Mouse (Mus musculus) forebrain, postnatal 0 days (tissue): Measurements from ENCODE around the gene Dennd5a. TPM values are rescaled to one million over a fixed set of nuclear protein-coding genes. Genes with fewer than 3 reads are reported as not detected.
"Not testable (repeated sequence)": the region's sequence is repeated elsewhere in the genome, so short reads cannot be mapped to it uniquely, and the experiment has no call there.

ENCODE experiments used
- ATAC-seq: fragments of 200-750 bp; cut with Nextera tagmentation; 2 replicates; pipeline ENCODE4 v1.8.0; 2017; ENCODE audit warnings: mild to moderate bottlenecking, moderate library complexity
- DNase-seq: peaks from one replicate; pipeline ENCODE4 v3.0.0-alpha.2; 2015
- H3K27ac ChIP-seq: fragments of 300-500 bp; sonication (generic); 2 replicates; pipeline ENCODE4 v1.5.1; 2014; ENCODE audit warnings: low read depth, mild to moderate bottlenecking, antibody characterized with exemption, low read length, moderate library complexity, mixed read lengths
- H3K27me3 ChIP-seq: fragments of 300-500 bp; sonication (generic); 2 replicates; pipeline ENCODE4 v1.6.1; 2014; ENCODE audit warnings: mild to moderate bottlenecking, low read length, mixed read lengths; ENCODE audit not compliant: insufficient read depth
- H3K36me3 ChIP-seq: fragments of 300-500 bp; sonication (generic); 2 replicates; pipeline ENCODE4 v1.6.1; 2014; ENCODE audit warnings: mild to moderate bottlenecking, moderate library complexity; ENCODE audit not compliant: insufficient read depth
- H3K4me1 ChIP-seq: fragments of 300-500 bp; sonication (generic); 2 replicates; pipeline ENCODE4 v1.6.1; 2014; ENCODE audit warnings: antibody characterized with exemption; ENCODE audit not compliant: insufficient read depth
- H3K4me2 ChIP-seq: fragments of 300-500 bp; sonication (generic); 2 replicates; pipeline ENCODE4 v1.6.1; 2014; ENCODE audit warnings: low read depth, mild to moderate bottlenecking, moderate library complexity
- H3K4me3 ChIP-seq: fragments of 300-500 bp; sonication (generic); 2 replicates; pipeline ENCODE4 v1.5.1; 2014; ENCODE audit warnings: low read depth, low read length, mixed read lengths
- H3K9ac ChIP-seq: fragments of 300-500 bp; sonication (generic); 2 replicates; pipeline ENCODE4 v1.6.1; 2014; ENCODE audit warnings: mild to moderate bottlenecking
- H3K9me3 ChIP-seq: fragments of 300-500 bp; sonication (generic); 2 replicates; pipeline ENCODE4 v1.6.1; 2016; ENCODE audit warnings: low read length
- CTCF ChIP-seq: sonication (generic); IDR thresholded peaks from 2 replicates; pipeline ENCODE4 v1.5.1; 2016; ENCODE audit warnings: antibody characterized with exemption, control low read depth, low read depth
- WGBS: fragments of 180-500 bp; shearing (Covaris S2); extraction: QIAGEN DNeasy Blood & Tissue Kit; methylation state at CpG from one replicate; pipeline ENCODE4 v1.1.7; 2014; 5-methylcytosine and 5-hydroxymethylcytosine counted together
- polyA plus RNA-seq: library from polyadenylated mRNA; unstranded; fragments of >200 nt; fragmentation: Nextera tagmentation; extraction: Ambion mirVana; gene quantifications from 2 replicates; pipeline ENCODE4 v1.2.1, GENCODE M21; 2015
- total RNA-seq: library from RNA; depleted of rRNA; stranded (reverse); fragments of >200 nt; gene quantifications from 2 replicates; pipeline ENCODE4 v1.2.3, GENCODE M21; 2014

Dennd5a gene
- total and polyA plus RNA-seq, 2 experiments from 2014 or later = 28.0 to 156 TPM

- H3K9me3 ChIP-seq = no peaks in the 10 kb centered on the region
- no peaks in the 10 kb centered on the region; the same call in 1 of the 2 replicates for H3K27me3 ChIP-seq
- no peaks in the 10 kb centered on the region for H3K4me1 ChIP-seq
- H3K4me3 ChIP-seq = no peak overlapping the region
- H3K36me3 ChIP-seq = no peaks in the 10 kb centered on the region
- DNase-seq (no peak), ATAC-seq (no peak)
- WGBS = 83% methylated on average over 4 of the region's 4 CpGs
- no peak for TF ChIP-seq CTCF
- H3K27ac ChIP-seq = no peak overlapping the region
- no peak overlapping the region for H3K4me2 ChIP-seq
- no peak overlapping the region for H3K9ac ChIP-seq
Observed at GRCm38 (mm10) chr7:109998388-109998787, 38.1 kb upstream of the Dennd5a start.

- no peak for TF ChIP-seq CTCF
- Histone ChIP-seq H3K9ac (no peak overlapping the region), H3K27ac (no peak overlapping the region), H3K9me3 (no peaks in the 10 kb centered on the region), H3K4me1 (no peaks in the 10 kb centered on the region), H3K27me3 (no peaks in the 10 kb centered on the region), H3K4me3 (no peak overlapping the region), H3K4me2 (no peak overlapping the region), H3K36me3 (no peaks in the 10 kb centered on the region)
- no peak for DNase-seq
- ATAC-seq = peak; percentile 27; the same call in 1 of the 2 replicates
- WGBS = 42% methylated on average over 2 of the region's 2 CpGs
Observed at GRCm38 (mm10) chr7:109993157-109993959, 33.1 kb upstream of the Dennd5a start.

GRCm38 (mm10) chr7:109991286-109991685 is 31.0 kb upstream of the Dennd5a start:
- Histone ChIP-seq H3K27ac (no peak overlapping the region), H3K36me3 (no peaks in the 10 kb centered on the region), H3K4me2 (no peak overlapping the region), H3K9me3 (no peaks in the 10 kb centered on the region), H3K9ac (no peak overlapping the region), H3K27me3 (no peaks in the 10 kb centered on the region), H3K4me3 (no peak overlapping the region), H3K4me1 (no peaks in the 10 kb centered on the region)
- ATAC-seq (no peak), DNase-seq (no peak)
- no peak for TF ChIP-seq CTCF
- WGBS = 88% methylated on average over 1 of the region's 1 CpGs

GRCm38 (mm10) chr7:109986775-109987174 is 26.5 kb upstream of the Dennd5a start, which contains the start of gene Tmem41b:
TSS of gene Tmem41b (minus strand) at chr7:109986929.
- peak within 1 kb of the TSS; percentile 60 for H3K4me3 ChIP-seq
- H3K9me3 ChIP-seq, H3K36me3 ChIP-seq, ATAC-seq, H3K27me3 ChIP-seq, H3K4me1 ChIP-seq: not testable (repeated sequence)
- peak; percentile 27 for DNase-seq
- H3K4me2 ChIP-seq = peak within 1 kb of the TSS; percentile 68
- peak within 1 kb of the TSS; percentile 61 for H3K9ac ChIP-seq
- TF ChIP-seq CTCF = peak; percentile 51
- peak within 1 kb of the TSS; percentile 89 for H3K27ac ChIP-seq
- 36% methylated on average over 6 of the region's 6 CpGs for WGBS

GRCm38 (mm10) chr7:109986133-109986669 is 25.9 kb upstream of the Dennd5a start:
- Histone ChIP-seq H3K9me3 (no peaks in the 10 kb centered on the region), H3K27me3 (no peaks in the 10 kb centered on the region), H3K4me2 (peak overlapping the region; percentile 68), H3K4me3 (peak overlapping the region; percentile 60), H3K9ac (peak overlapping the region; percentile 61), H3K36me3 (peaks cover 9% of the 10 kb centered on the region; the same call in 1 of the 2 replicates), H3K4me1 (no peaks in the 10 kb centered on the region), H3K27ac (peak overlapping the region; percentile 89)
- WGBS = 1% methylated on average over 43 of the region's 43 CpGs
- no peak for TF ChIP-seq CTCF
- peak; percentile 99 for DNase-seq
- peak; percentile 99 for ATAC-seq

GRCm38 (mm10) chr7:109985661-109986132 is 25.4 kb upstream of the Dennd5a start:
- H3K4me2 ChIP-seq = peak overlapping the region; percentile 68
- H3K27ac ChIP-seq = peak overlapping the region; percentile 30; the same call in 1 of the 2 replicates
- ATAC-seq (peak; percentile 4; the same call in 1 of the 2 replicates), DNase-seq (peak; percentile 27)
- peak overlapping the region; percentile 61 for H3K9ac ChIP-seq
- peaks cover 9% of the 10 kb centered on the region; the same call in 1 of the 2 replicates for H3K36me3 ChIP-seq
- no peak; the same call in 1 of the 2 replicates for TF ChIP-seq CTCF
- H3K4me1 ChIP-seq = no peaks in the 10 kb centered on the region
- H3K9me3 ChIP-seq = no peaks in the 10 kb centered on the region
- peak overlapping the region; percentile 60 for H3K4me3 ChIP-seq
- no peaks in the 10 kb centered on the region for H3K27me3 ChIP-seq
- 1% methylated on average over 27 of the region's 27 CpGs for WGBS

- not testable (repeated sequence) for DNase-seq, H3K4me3 ChIP-seq, H3K9ac ChIP-seq, H3K4me1 ChIP-seq, H3K27me3 ChIP-seq, ATAC-seq, H3K27ac ChIP-seq, H3K9me3 ChIP-seq
- H3K4me2 ChIP-seq = 0 out of 2 replicates have a peak overlapping the region, but pooled peaks have one; percentile 68
- H3K36me3 ChIP-seq = peaks cover 18% of the 10 kb centered on the region
- 78% methylated on average over 5 of the region's 5 CpGs for WGBS
Observed at GRCm38 (mm10) chr7:109984608-109985007, 24.3 kb upstream of the Dennd5a start.
